Mouse (Mus musculus): ENCODE measurements around the gene Mapk13.
"Not testable (repeated sequence)": the region's sequence is repeated elsewhere in the genome, so short reads cannot be mapped to it uniquely, and the experiment has no call there.

Mapk13 gene

GRCm38 (mm10) chr17:28812345-28812744 lies 43.2 kb downstream of the Mapk13 start:
- DNase-seq (ENCODE audit: extremely low spot score, low read depth, low spot score): no peak

GRCm38 (mm10) chr17:28814529-28815097 lies 45.5 kb downstream of the Mapk13 start:
- DNase-seq (ENCODE audit: extremely low spot score, low read depth, low spot score): no peak

GRCm38 (mm10) chr17:28815384-28816004 lies 46.4 kb downstream of the Mapk13 start:
- DNase-seq (ENCODE audit: extremely low spot score, low read depth, low spot score): no peak

- not testable (repeated sequence) for DNase-seq (ENCODE audit: extremely low spot score, low read depth, low spot score)
These were observed 47.2 kb downstream of the Mapk13 start for GRCm38 (mm10) chr17:28816326-28816725.

- no peak for DNase-seq (ENCODE audit: extremely low spot score, low read depth, low spot score)
These were observed 48.0 kb downstream of the Mapk13 start for GRCm38 (mm10) chr17:28816875-28817811.

GRCm38 (mm10) chr17:28820189-28820588 lies 51.1 kb downstream of the Mapk13 start:
- DNase-seq (ENCODE audit: extremely low spot score, low read depth, low spot score): no peak

GRCm38 (mm10) chr17:28823004-28823745 lies 54.1 kb downstream of the Mapk13 start:
- no peak for DNase-seq (ENCODE audit: extremely low spot score, low read depth, low spot score)

- DNase-seq (ENCODE audit: extremely low spot score, low read depth, low spot score): no peak
These were observed 54.7 kb downstream of the Mapk13 start for GRCm38 (mm10) chr17:28823749-28824148.

GRCm38 (mm10) chr17:28824896-28825295 lies 55.8 kb downstream of the Mapk13 start:
- no peak for DNase-seq (ENCODE audit: extremely low spot score, low read depth, low spot score)

GRCm38 (mm10) chr17:28825359-28826041 lies 56.4 kb downstream of the Mapk13 start:
- DNase-seq (ENCODE audit: extremely low spot score, low read depth, low spot score): no peak

- no peak for DNase-seq (ENCODE audit: extremely low spot score, low read depth, low spot score)
These were observed 58.7 kb downstream of the Mapk13 start for GRCm38 (mm10) chr17:28827665-28828231.

- no peak for DNase-seq (ENCODE audit: extremely low spot score, low read depth, low spot score)
These were observed 60.0 kb downstream of the Mapk13 start for GRCm38 (mm10) chr17:28829120-28829519.
